Mouse (Mus musculus): ENCODE data around the gene Gpc5. TPM values are rescaled to one million over a fixed set of nuclear protein-coding genes. Genes with fewer than 3 reads are reported as not detected.

Gene Gpc5
- polyA plus RNA-seq, 1 experiment = not detected

- 3% methylated on average over 7 of the region's 7 CpGs for WGBS
- TF ChIP-seq CTCF (IDR thresholded peaks at IDR 0.05; ENCODE audit: extremely low read depth, insufficient read length, insufficient replicate concordance, low read depth, low read length) (peak; percentile 28; the same call in 1 of the 2 replicates), POLR2A (IDR thresholded peaks at IDR 0.05; ENCODE audit: low read depth, low read length) (no peak)
- H3K36me3 ChIP-seq (ENCODE audit: control insufficient read depth, insufficient read depth, low read length) = no peaks in the 10 kb centered on the region
- H3K27ac ChIP-seq (ENCODE audit: insufficient read depth, low read depth, low read length) = no peak overlapping the region
- H3K4me1 ChIP-seq (ENCODE audit: control insufficient read depth, insufficient read depth, insufficient read length, low read length) = no peaks in the 10 kb centered on the region
- H3K27me3 ChIP-seq (ENCODE audit: control insufficient read depth, insufficient read depth, low read length) = no peaks in the 10 kb centered on the region
- H3K4me3 ChIP-seq (ENCODE audit: low read depth, low read length) = no peak overlapping the region
Observed at GRCm38 (mm10) chr14:115831219-115831755, 739.3 kb downstream of the Gpc5 start.

GRCm38 (mm10) chr14:115831854-115832625 is 740.0 kb downstream of the Gpc5 start:
- H3K4me3 ChIP-seq (ENCODE audit: low read depth, low read length) = no peak overlapping the region
- no peaks in the 10 kb centered on the region for H3K36me3 ChIP-seq (ENCODE audit: control insufficient read depth, insufficient read depth, low read length)
- no peak overlapping the region for H3K27ac ChIP-seq (ENCODE audit: insufficient read depth, low read depth, low read length)
- WGBS = 60% methylated on average over 10 of the region's 10 CpGs
- TF ChIP-seq POLR2A (IDR thresholded peaks at IDR 0.05; ENCODE audit: low read depth, low read length) (no peak), CTCF (IDR thresholded peaks at IDR 0.05; ENCODE audit: extremely low read depth, insufficient read length, insufficient replicate concordance, low read depth, low read length) (no peak)
- H3K4me1 ChIP-seq (ENCODE audit: control insufficient read depth, insufficient read depth, insufficient read length, low read length) = no peaks in the 10 kb centered on the region
- no peaks in the 10 kb centered on the region for H3K27me3 ChIP-seq (ENCODE audit: control insufficient read depth, insufficient read depth, low read length)

- WGBS = 53% methylated on average over 2 of the region's 2 CpGs
- no peaks in the 10 kb centered on the region for H3K36me3 ChIP-seq (ENCODE audit: control insufficient read depth, insufficient read depth, low read length)
- H3K4me3 ChIP-seq (ENCODE audit: low read depth, low read length) = no peak overlapping the region
- no peak overlapping the region for H3K27ac ChIP-seq (ENCODE audit: insufficient read depth, low read depth, low read length)
- no peak for TF ChIP-seq CTCF (IDR thresholded peaks at IDR 0.05; ENCODE audit: extremely low read depth, insufficient read length, insufficient replicate concordance, low read depth, low read length)
- TF ChIP-seq POLR2A (IDR thresholded peaks at IDR 0.05; ENCODE audit: low read depth, low read length) = no peak
- H3K4me1 ChIP-seq (ENCODE audit: control insufficient read depth, insufficient read depth, insufficient read length, low read length) = no peaks in the 10 kb centered on the region
- no peaks in the 10 kb centered on the region for H3K27me3 ChIP-seq (ENCODE audit: control insufficient read depth, insufficient read depth, low read length)
Observed at GRCm38 (mm10) chr14:115843783-115844182, 751.8 kb downstream of the Gpc5 start.

GRCm38 (mm10) chr14:115844773-115845427 is 752.9 kb downstream of the Gpc5 start:
- H3K4me1 ChIP-seq (ENCODE audit: control insufficient read depth, insufficient read depth, insufficient read length, low read length) = no peaks in the 10 kb centered on the region
- no peak overlapping the region for H3K27ac ChIP-seq (ENCODE audit: insufficient read depth, low read depth, low read length)
- 93% methylated on average over 1 of the region's 1 CpGs for WGBS
- TF ChIP-seq CTCF (IDR thresholded peaks at IDR 0.05; ENCODE audit: extremely low read depth, insufficient read length, insufficient replicate concordance, low read depth, low read length) (no peak), POLR2A (IDR thresholded peaks at IDR 0.05; ENCODE audit: low read depth, low read length) (no peak)
- H3K4me3 ChIP-seq (ENCODE audit: low read depth, low read length) = no peak overlapping the region
- H3K27me3 ChIP-seq (ENCODE audit: control insufficient read depth, insufficient read depth, low read length) = no peaks in the 10 kb centered on the region
- H3K36me3 ChIP-seq (ENCODE audit: control insufficient read depth, insufficient read depth, low read length) = no peaks in the 10 kb centered on the region

GRCm38 (mm10) chr14:115869127-115869526 is 777.1 kb downstream of the Gpc5 start:
- Histone ChIP-seq H3K4me1 (ENCODE audit: control insufficient read depth, insufficient read depth, insufficient read length, low read length) (no peaks in the 10 kb centered on the region), H3K4me3 (ENCODE audit: low read depth, low read length) (no peak overlapping the region), H3K36me3 (ENCODE audit: control insufficient read depth, insufficient read depth, low read length) (no peaks in the 10 kb centered on the region), H3K27me3 (ENCODE audit: control insufficient read depth, insufficient read depth, low read length) (no peaks in the 10 kb centered on the region), H3K27ac (ENCODE audit: insufficient read depth, low read depth, low read length) (no peak overlapping the region)
- TF ChIP-seq POLR2A (IDR thresholded peaks at IDR 0.05; ENCODE audit: low read depth, low read length) (no peak), CTCF (IDR thresholded peaks at IDR 0.05; ENCODE audit: extremely low read depth, insufficient read length, insufficient replicate concordance, low read depth, low read length) (no peak)
- 84% methylated on average over 3 of the region's 3 CpGs for WGBS

GRCm38 (mm10) chr14:115976062-115976461 is 884.0 kb downstream of the Gpc5 start:
- Histone ChIP-seq H3K4me3 (ENCODE audit: low read depth, low read length) (no peak overlapping the region), H3K4me1 (ENCODE audit: control insufficient read depth, insufficient read depth, insufficient read length, low read length) (no peaks in the 10 kb centered on the region), H3K27ac (ENCODE audit: insufficient read depth, low read depth, low read length) (no peak overlapping the region), H3K36me3 (ENCODE audit: control insufficient read depth, insufficient read depth, low read length) (no peaks in the 10 kb centered on the region), H3K27me3 (ENCODE audit: control insufficient read depth, insufficient read depth, low read length) (no peaks in the 10 kb centered on the region)
- no peak for TF ChIP-seq CTCF (IDR thresholded peaks at IDR 0.05; ENCODE audit: extremely low read depth, insufficient read length, insufficient replicate concordance, low read depth, low read length)
- no peak for TF ChIP-seq POLR2A (IDR thresholded peaks at IDR 0.05; ENCODE audit: low read depth, low read length)
- 80% methylated on average over 1 of the region's 1 CpGs for WGBS

- Histone ChIP-seq H3K36me3 (ENCODE audit: control insufficient read depth, insufficient read depth, low read length) (no peaks in the 10 kb centered on the region), H3K27me3 (ENCODE audit: control insufficient read depth, insufficient read depth, low read length) (no peaks in the 10 kb centered on the region), H3K4me3 (ENCODE audit: low read depth, low read length) (no peak overlapping the region), H3K27ac (ENCODE audit: insufficient read depth, low read depth, low read length) (no peak overlapping the region), H3K4me1 (ENCODE audit: control insufficient read depth, insufficient read depth, insufficient read length, low read length) (no peaks in the 10 kb centered on the region)
- no peak for TF ChIP-seq CTCF (IDR thresholded peaks at IDR 0.05; ENCODE audit: extremely low read depth, insufficient read length, insufficient replicate concordance, low read depth, low read length)
- no peak for TF ChIP-seq POLR2A (IDR thresholded peaks at IDR 0.05; ENCODE audit: low read depth, low read length)
- 38% methylated on average over 2 of the region's 2 CpGs for whole genome bisulfite sequencing
Observed at GRCm38 (mm10) chr14:115979233-115979632, 887.2 kb downstream of the Gpc5 start.
